Mouse (Mus musculus) ES-E14 (cell line): ENCODE measurements around the gene Adcy5.

Experiments
- CHD2 ChIP-seq: IDR thresholded peaks from 2 replicates; pipeline ENCODE4 v1.6.1; 2014; ENCODE audit warnings: mild to moderate bottlenecking, low read depth, low read length, inconsistent platforms
- HCFC1 ChIP-seq: IDR thresholded peaks from 2 replicates; pipeline ENCODE4 v1.6.1; 2012; ENCODE audit warnings: low read length, inconsistent platforms, borderline replicate concordance; ENCODE audit not compliant: insufficient read depth
- MAFK ChIP-seq: IDR thresholded peaks from 2 replicates; pipeline ENCODE4 v1.6.1; 2014; ENCODE audit warnings: mild to moderate bottlenecking, low read depth, low read length, inconsistent platforms; ENCODE audit not compliant: insufficient read depth
- ZC3H11A ChIP-seq: IDR thresholded peaks from 2 replicates; pipeline ENCODE4 v1.6.1; 2012; ENCODE audit warnings: low read depth, mild to moderate bottlenecking, inconsistent platforms, low read length, borderline replicate concordance
- ZNF384 ChIP-seq: IDR thresholded peaks from 2 replicates; pipeline ENCODE4 v1.6.1; 2012; ENCODE audit warnings: low read depth, low read length, inconsistent platforms

DNA sequence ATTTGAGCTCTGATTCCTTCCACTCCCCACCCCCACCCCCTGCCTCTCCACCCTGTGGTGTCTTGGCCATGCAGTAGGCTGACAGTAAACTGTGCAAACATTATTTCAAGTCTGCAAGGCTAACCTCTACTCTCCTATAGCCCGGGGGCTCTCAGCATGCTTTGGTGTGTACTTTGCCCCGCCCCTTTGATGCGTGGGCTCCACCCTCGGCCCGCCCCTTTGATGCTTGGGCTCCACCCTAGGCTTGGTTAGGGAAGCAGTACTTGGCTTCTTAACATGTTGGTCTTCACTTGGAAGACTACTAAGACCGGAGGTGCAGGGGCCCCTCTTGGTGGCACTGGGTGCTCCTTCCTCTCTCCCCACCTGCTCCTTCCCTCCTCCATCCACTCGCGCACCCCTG lies 4.9 kb downstream of the Adcy5 start:
- no peak for TF ChIP-seq HCFC1
- TF ChIP-seq MAFK: no peak
- no peak for TF ChIP-seq ZNF384
- no peak for TF ChIP-seq ZC3H11A
- no peak for TF ChIP-seq CHD2
